Mouse (Mus musculus): ENCODE results near the gene Elobl.

- TF ChIP-seq EP300 (IDR thresholded peaks at IDR 0.05) (no peak), CTCF (IDR thresholded peaks at IDR 0.05) (no peak)
These were observed 27.8 kb upstream of the Elobl start for GRCm38 (mm10) chr11:88994492-88994891.
